Mouse (Mus musculus): Measurements from ENCODE around the gene Des. TPM values are rescaled to one million over a fixed set of nuclear protein-coding genes. Genes with fewer than 3 reads are reported as not detected.

Des gene
- 20.1 TPM for polyA plus RNA-seq (2014; fragmentation: Illumina TruSeq; extraction: RNeasy Lipid Tissue Mini Kit (QIAGEN cat#74804); ENCODE audit: low read depth, low replicate concordance)

GRCm38 (mm10) chr1:75360112-75361031, at the start of gene Des:
TSS of gene Des (plus strand) at chr1:75360329.

GRCm38 (mm10) chr1:75317241-75318201, 42.6 kb upstream of the Des start, which contains the start of gene Dnpep:
TSS of gene Dnpep (minus strand) at chr1:75317990.

GRCm38 (mm10) chr1:75374950-75375936, 15.1 kb downstream of the Des start, which contains the start of gene Speg:
TSS of gene Speg (plus strand) at chr1:75375297.

Other genes starting within 250 kb of the Des start
- 0.60 TPM for gene Nhej1, start 235.1 kb upstream of the Des start, polyA plus RNA-seq (2014; fragmentation: Illumina TruSeq; extraction: RNeasy Lipid Tissue Mini Kit (QIAGEN cat#74804); ENCODE audit: low read depth, low replicate concordance)
- 1.2 TPM for gene Slc23a3, start 226.4 kb upstream of the Des start, polyA plus RNA-seq (2014; fragmentation: Illumina TruSeq; extraction: RNeasy Lipid Tissue Mini Kit (QIAGEN cat#74804); ENCODE audit: low read depth, low replicate concordance)
- 13.5 TPM for gene Cnppd1, start 217.6 kb upstream of the Des start, polyA plus RNA-seq (2014; fragmentation: Illumina TruSeq; extraction: RNeasy Lipid Tissue Mini Kit (QIAGEN cat#74804); ENCODE audit: low read depth, low replicate concordance)
- gene Retreg2, start 217.6 kb upstream of the Des start, polyA plus RNA-seq (2014; fragmentation: Illumina TruSeq; extraction: RNeasy Lipid Tissue Mini Kit (QIAGEN cat#74804); ENCODE audit: low read depth, low replicate concordance), result 6.9 TPM
- gene Zfand2b, start 191.7 kb upstream of the Des start, polyA plus RNA-seq (2014; fragmentation: Illumina TruSeq; extraction: RNeasy Lipid Tissue Mini Kit (QIAGEN cat#74804); ENCODE audit: low read depth, low replicate concordance), result 1.2 TPM
- 8.4 TPM for gene Abcb6, start 179.9 kb upstream of the Des start, polyA plus RNA-seq (2014; fragmentation: Illumina TruSeq; extraction: RNeasy Lipid Tissue Mini Kit (QIAGEN cat#74804); ENCODE audit: low read depth, low replicate concordance)
- 30.1 TPM for gene Ankzf1, start 168.2 kb upstream of the Des start, polyA plus RNA-seq (2014; fragmentation: Illumina TruSeq; extraction: RNeasy Lipid Tissue Mini Kit (QIAGEN cat#74804); ENCODE audit: low read depth, low replicate concordance)
- 16.5 TPM for gene Atg9a, start 168.1 kb upstream of the Des start, polyA plus RNA-seq (2014; fragmentation: Illumina TruSeq; extraction: RNeasy Lipid Tissue Mini Kit (QIAGEN cat#74804); ENCODE audit: low read depth, low replicate concordance)
- 9.3 TPM for gene Glb1l, start 149.5 kb upstream of the Des start, polyA plus RNA-seq (2014; fragmentation: Illumina TruSeq; extraction: RNeasy Lipid Tissue Mini Kit (QIAGEN cat#74804); ENCODE audit: low read depth, low replicate concordance)
- 13.5 TPM for gene Stk16, start 149.5 kb upstream of the Des start, polyA plus RNA-seq (2014; fragmentation: Illumina TruSeq; extraction: RNeasy Lipid Tissue Mini Kit (QIAGEN cat#74804); ENCODE audit: low read depth, low replicate concordance)
- 7.6 TPM for gene Tuba4a, start 140.5 kb upstream of the Des start, polyA plus RNA-seq (2014; fragmentation: Illumina TruSeq; extraction: RNeasy Lipid Tissue Mini Kit (QIAGEN cat#74804); ENCODE audit: low read depth, low replicate concordance)
- gene A630095N17Rik, start 128.2 kb upstream of the Des start, polyA plus RNA-seq (2014; fragmentation: Illumina TruSeq; extraction: RNeasy Lipid Tissue Mini Kit (QIAGEN cat#74804); ENCODE audit: low read depth, low replicate concordance), result not detected
- 12.7 TPM for gene Dnajb2, start 123.9 kb upstream of the Des start, polyA plus RNA-seq (2014; fragmentation: Illumina TruSeq; extraction: RNeasy Lipid Tissue Mini Kit (QIAGEN cat#74804); ENCODE audit: low read depth, low replicate concordance)
- gene Ptprn, start 95.8 kb upstream of the Des start, polyA plus RNA-seq (2014; fragmentation: Illumina TruSeq; extraction: RNeasy Lipid Tissue Mini Kit (QIAGEN cat#74804); ENCODE audit: low read depth, low replicate concordance), result not detected
- 11.1 TPM for gene Resp18, start 81.9 kb upstream of the Des start, polyA plus RNA-seq (2014; fragmentation: Illumina TruSeq; extraction: RNeasy Lipid Tissue Mini Kit (QIAGEN cat#74804); ENCODE audit: low read depth, low replicate concordance)
- gene Dnpep, start 42.3 kb upstream of the Des start, polyA plus RNA-seq (2014; fragmentation: Illumina TruSeq; extraction: RNeasy Lipid Tissue Mini Kit (QIAGEN cat#74804); ENCODE audit: low read depth, low replicate concordance), result 3.1 TPM
- 2.6 TPM for gene Speg, start 15.0 kb downstream of the Des start, polyA plus RNA-seq (2014; fragmentation: Illumina TruSeq; extraction: RNeasy Lipid Tissue Mini Kit (QIAGEN cat#74804); ENCODE audit: low read depth, low replicate concordance)
- 12.7 TPM for gene Gmppa, start 75.6 kb downstream of the Des start, polyA plus RNA-seq (2014; fragmentation: Illumina TruSeq; extraction: RNeasy Lipid Tissue Mini Kit (QIAGEN cat#74804); ENCODE audit: low read depth, low replicate concordance)
- not detected for gene Asic4, start 90.1 kb downstream of the Des start, polyA plus RNA-seq (2014; fragmentation: Illumina TruSeq; extraction: RNeasy Lipid Tissue Mini Kit (QIAGEN cat#74804); ENCODE audit: low read depth, low replicate concordance)
- 0.50 TPM for gene Chpf, start 119.0 kb downstream of the Des start, polyA plus RNA-seq (2014; fragmentation: Illumina TruSeq; extraction: RNeasy Lipid Tissue Mini Kit (QIAGEN cat#74804); ENCODE audit: low read depth, low replicate concordance)
- not detected for gene Tmem198, start 119.2 kb downstream of the Des start, polyA plus RNA-seq (2014; fragmentation: Illumina TruSeq; extraction: RNeasy Lipid Tissue Mini Kit (QIAGEN cat#74804); ENCODE audit: low read depth, low replicate concordance)
- gene Obsl1, start 146.1 kb downstream of the Des start, polyA plus RNA-seq (2014; fragmentation: Illumina TruSeq; extraction: RNeasy Lipid Tissue Mini Kit (QIAGEN cat#74804); ENCODE audit: low read depth, low replicate concordance), result not detected
- not detected for gene Inha, start 146.7 kb downstream of the Des start, polyA plus RNA-seq (2014; fragmentation: Illumina TruSeq; extraction: RNeasy Lipid Tissue Mini Kit (QIAGEN cat#74804); ENCODE audit: low read depth, low replicate concordance)
- gene Stk11ip, start 161.2 kb downstream of the Des start, polyA plus RNA-seq (2014; fragmentation: Illumina TruSeq; extraction: RNeasy Lipid Tissue Mini Kit (QIAGEN cat#74804); ENCODE audit: low read depth, low replicate concordance), result 2.2 TPM
- 0.38 TPM for gene Slc4a3, start 185.9 kb downstream of the Des start, polyA plus RNA-seq (2014; fragmentation: Illumina TruSeq; extraction: RNeasy Lipid Tissue Mini Kit (QIAGEN cat#74804); ENCODE audit: low read depth, low replicate concordance)